Mouse (Mus musculus): Measurements from ENCODE around the gene Tmem50a. TPM values are rescaled to one million over a fixed set of nuclear protein-coding genes. Genes with fewer than 3 reads are reported as not detected.

The Tmem50a gene
- polyA plus RNA-seq, 1 experiment from 2014 or later, result 114 TPM

DNA sequence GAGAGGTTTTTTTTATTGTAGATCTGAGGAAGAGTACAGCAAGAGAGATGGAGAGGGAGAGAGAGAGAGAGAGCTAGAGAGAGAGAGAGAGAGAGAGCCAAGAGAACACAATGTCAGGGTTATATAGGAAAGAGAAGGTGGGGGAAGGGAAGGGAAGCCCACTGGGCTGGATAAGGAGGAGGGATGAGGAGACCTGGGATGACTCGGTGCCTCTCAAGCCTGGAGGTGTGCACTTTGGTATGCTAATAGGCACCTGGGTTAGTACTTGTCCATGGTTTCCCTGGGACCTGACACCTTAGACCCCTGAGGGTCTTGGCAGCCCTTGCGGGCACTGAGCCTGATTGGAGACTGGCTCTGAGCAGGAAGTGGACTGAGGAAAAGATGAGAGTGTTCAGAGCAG lies 42.9 kb downstream of the Tmem50a start:
- Histone ChIP-seq H3K4me2 (ENCODE audit: low read depth, low read length, severe bottlenecking) (no peak overlapping the region), H3K27me3 (ENCODE audit: control insufficient read depth, insufficient read depth, low read length) (peaks cover 13% of the 10 kb centered on the region), H3K4me3 (ENCODE audit: low read depth, low read length) (no peak overlapping the region), H3K9me3 (ENCODE audit: control insufficient read depth, low read length) (no peaks in the 10 kb centered on the region), H3K9ac (ENCODE audit: low read length) (no peak overlapping the region), H3K27ac (ENCODE audit: low read depth, low read length) (no peak overlapping the region), H3K4me1 (replicated peaks; ENCODE audit: control insufficient read depth, insufficient read depth, low read length) (no peaks in the 10 kb centered on the region), H3K36me3 (ENCODE audit: control insufficient read depth, insufficient read depth, low read length) (no peaks in the 10 kb centered on the region)
- DNase-seq (ENCODE audit: low spot score) (no peak), ATAC-seq (replicated peaks; ENCODE audit: low FRiP score) (no peak)
- whole genome bisulfite sequencing, result 52% methylated on average over 2 of the region's 2 CpGs

DNA sequence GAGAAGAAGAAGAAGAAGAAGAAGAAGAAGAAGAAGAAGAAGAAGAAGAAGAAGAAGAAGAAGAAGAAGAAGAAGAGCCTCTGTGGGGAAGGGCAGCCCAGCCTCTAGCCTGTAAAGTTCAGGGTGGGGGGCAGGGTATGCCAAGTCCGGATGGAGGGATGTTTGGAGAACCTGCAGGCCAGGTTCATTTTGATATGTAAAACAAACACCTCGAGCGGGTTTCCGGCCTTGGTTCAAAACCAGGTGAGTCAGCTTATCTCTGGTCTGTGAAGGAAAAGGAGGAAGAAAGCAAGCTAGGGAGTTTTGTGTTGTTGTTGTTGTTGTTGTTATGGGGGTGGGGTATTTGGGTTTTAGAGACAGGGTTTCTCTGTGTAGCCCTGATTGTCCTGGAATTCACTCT lies 43.3 kb downstream of the Tmem50a start:
- 52% methylated on average over 4 of the region's 4 CpGs for WGBS
- Histone ChIP-seq H3K9ac (ENCODE audit: low read length) (no peak overlapping the region), H3K4me3 (ENCODE audit: low read depth, low read length) (no peak overlapping the region), H3K4me2 (ENCODE audit: low read depth, low read length, severe bottlenecking) (no peak overlapping the region), H3K4me1 (replicated peaks; ENCODE audit: control insufficient read depth, insufficient read depth, low read length) (no peaks in the 10 kb centered on the region), H3K9me3 (ENCODE audit: control insufficient read depth, low read length) (no peaks in the 10 kb centered on the region), H3K36me3 (ENCODE audit: control insufficient read depth, insufficient read depth, low read length) (no peaks in the 10 kb centered on the region), H3K27ac (ENCODE audit: low read depth, low read length) (no peak overlapping the region), H3K27me3 (ENCODE audit: control insufficient read depth, insufficient read depth, low read length) (peaks cover 13% of the 10 kb centered on the region)
- no peak for ATAC-seq (replicated peaks; ENCODE audit: low FRiP score)
- DNase-seq (ENCODE audit: low spot score), result no peak

DNA sequence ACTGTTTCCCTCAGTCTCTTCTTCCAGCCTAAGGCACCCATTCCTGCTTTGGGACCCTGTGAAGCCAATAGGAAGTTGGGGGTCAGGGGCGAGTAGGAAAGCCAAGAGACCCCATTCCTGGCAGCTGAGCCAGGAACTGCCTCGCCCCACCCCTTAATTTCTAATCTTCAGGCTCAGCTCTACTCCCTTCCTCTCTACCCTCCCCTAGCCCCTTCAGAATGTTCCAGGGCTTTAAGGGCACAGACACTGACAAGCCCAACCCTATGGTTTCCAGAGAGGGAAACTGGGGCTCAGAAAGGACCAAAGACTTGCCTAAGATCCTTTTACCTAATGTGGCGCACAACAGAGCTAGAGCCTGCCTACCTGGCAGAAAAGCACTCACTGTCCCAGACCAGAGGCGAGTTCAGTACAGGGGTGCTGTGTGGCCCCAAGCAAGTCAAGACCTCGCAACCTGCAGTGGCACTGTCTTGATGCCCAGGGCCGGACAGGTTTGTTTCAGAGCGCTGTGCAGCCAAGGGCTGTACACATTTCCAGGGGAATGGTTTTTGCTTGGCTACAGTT lies 44.9 kb downstream of the Tmem50a start:
- Histone ChIP-seq H3K4me1 (replicated peaks; ENCODE audit: control insufficient read depth, insufficient read depth, low read length) (no peaks in the 10 kb centered on the region), H3K27me3 (ENCODE audit: control insufficient read depth, insufficient read depth, low read length) (peaks cover 13% of the 10 kb centered on the region), H3K27ac (ENCODE audit: low read depth, low read length) (no peak overlapping the region), H3K4me2 (ENCODE audit: low read depth, low read length, severe bottlenecking) (no peak overlapping the region; the same call in 1 of the 2 replicates), H3K9ac (ENCODE audit: low read length) (no peak overlapping the region), H3K36me3 (ENCODE audit: control insufficient read depth, insufficient read depth, low read length) (no peaks in the 10 kb centered on the region), H3K9me3 (ENCODE audit: control insufficient read depth, low read length) (no peaks in the 10 kb centered on the region), H3K4me3 (ENCODE audit: low read depth, low read length) (no peak overlapping the region)
- ATAC-seq (replicated peaks; ENCODE audit: low FRiP score) (no peak), DNase-seq (ENCODE audit: low spot score) (no peak)
- WGBS, result 52% methylated on average over 7 of the region's 7 CpGs

DNA sequence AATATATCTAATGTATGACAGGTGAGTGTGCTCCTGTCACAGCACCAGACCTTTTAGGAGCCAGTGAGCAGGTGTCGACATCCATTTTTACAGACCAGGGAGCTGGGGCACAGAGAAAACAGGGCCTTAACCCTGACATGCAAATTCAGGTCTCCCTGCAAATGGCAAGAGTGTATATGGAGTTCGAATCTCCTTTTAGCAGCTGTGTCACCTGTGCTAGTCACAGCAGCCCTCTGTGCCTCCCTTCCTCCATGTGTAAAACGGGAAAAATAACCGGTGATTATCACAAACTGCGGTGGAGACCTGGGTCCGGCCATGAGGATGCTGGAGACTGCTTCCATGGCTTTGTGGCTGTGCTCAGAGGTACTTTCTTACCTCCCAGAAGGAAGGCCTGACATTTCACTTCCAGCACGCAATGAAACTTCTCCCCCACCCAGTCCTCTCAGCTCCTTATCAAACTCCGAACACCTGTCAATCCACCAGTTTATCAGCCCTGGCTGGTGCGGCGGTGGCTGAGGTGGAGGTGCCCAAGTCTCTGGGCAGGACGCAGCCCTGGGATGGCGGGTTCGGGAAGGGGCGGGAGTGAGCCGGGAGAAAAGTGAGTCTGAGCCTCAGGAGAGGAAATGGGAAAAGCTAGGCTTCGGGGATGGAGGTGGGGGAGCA lies 45.6 kb downstream of the Tmem50a start:
- Histone ChIP-seq H3K27ac (ENCODE audit: low read depth, low read length) (no peak overlapping the region), H3K9me3 (ENCODE audit: control insufficient read depth, low read length) (no peaks in the 10 kb centered on the region), H3K4me2 (ENCODE audit: low read depth, low read length, severe bottlenecking) (no peak overlapping the region; the same call in 1 of the 2 replicates), H3K4me1 (replicated peaks; ENCODE audit: control insufficient read depth, insufficient read depth, low read length) (no peaks in the 10 kb centered on the region), H3K36me3 (ENCODE audit: control insufficient read depth, insufficient read depth, low read length) (no peaks in the 10 kb centered on the region), H3K4me3 (ENCODE audit: low read depth, low read length) (no peak overlapping the region), H3K27me3 (ENCODE audit: control insufficient read depth, insufficient read depth, low read length) (peaks cover 13% of the 10 kb centered on the region), H3K9ac (ENCODE audit: low read length) (no peak overlapping the region)
- DNase-seq (ENCODE audit: low spot score) (no peak), ATAC-seq (replicated peaks; ENCODE audit: low FRiP score) (no peak)
- 10% methylated on average over 16 of the region's 16 CpGs for WGBS

DNA sequence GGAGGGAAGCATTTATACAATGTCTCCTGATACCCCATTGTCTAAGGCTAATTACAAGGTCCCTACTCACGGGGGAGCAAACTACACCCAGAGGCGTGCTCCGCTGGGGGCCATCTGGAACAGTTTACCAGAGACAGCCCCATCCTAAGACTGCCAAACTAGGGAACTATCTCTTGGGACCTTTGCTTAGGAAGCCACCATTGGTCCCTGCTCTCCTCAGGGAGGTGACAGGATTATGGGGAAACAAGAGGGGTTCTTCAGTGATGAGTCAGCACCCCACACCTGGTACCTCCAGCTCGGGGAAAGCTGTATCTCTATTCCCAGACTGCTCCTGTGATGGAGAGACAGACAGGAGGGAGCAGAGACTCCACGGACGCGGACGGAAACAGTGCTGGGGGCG lies 46.3 kb downstream of the Tmem50a start:
- no peak overlapping the region for H3K4me2 ChIP-seq (ENCODE audit: low read depth, low read length, severe bottlenecking)
- ATAC-seq (replicated peaks; ENCODE audit: low FRiP score) (no peak), DNase-seq (ENCODE audit: low spot score) (no peak)
- 28% methylated on average over 9 of the region's 9 CpGs for WGBS
- H3K4me1 ChIP-seq (replicated peaks; ENCODE audit: control insufficient read depth, insufficient read depth, low read length), result no peaks in the 10 kb centered on the region
- no peaks in the 10 kb centered on the region for H3K36me3 ChIP-seq (ENCODE audit: control insufficient read depth, insufficient read depth, low read length)
- no peaks in the 10 kb centered on the region for H3K9me3 ChIP-seq (ENCODE audit: control insufficient read depth, low read length)
- H3K4me3 ChIP-seq (ENCODE audit: low read depth, low read length), result no peak overlapping the region
- peaks cover 13% of the 10 kb centered on the region for H3K27me3 ChIP-seq (ENCODE audit: control insufficient read depth, insufficient read depth, low read length)
- no peak overlapping the region for H3K9ac ChIP-seq (ENCODE audit: low read length)
- no peak overlapping the region for H3K27ac ChIP-seq (ENCODE audit: low read depth, low read length)

DNA sequence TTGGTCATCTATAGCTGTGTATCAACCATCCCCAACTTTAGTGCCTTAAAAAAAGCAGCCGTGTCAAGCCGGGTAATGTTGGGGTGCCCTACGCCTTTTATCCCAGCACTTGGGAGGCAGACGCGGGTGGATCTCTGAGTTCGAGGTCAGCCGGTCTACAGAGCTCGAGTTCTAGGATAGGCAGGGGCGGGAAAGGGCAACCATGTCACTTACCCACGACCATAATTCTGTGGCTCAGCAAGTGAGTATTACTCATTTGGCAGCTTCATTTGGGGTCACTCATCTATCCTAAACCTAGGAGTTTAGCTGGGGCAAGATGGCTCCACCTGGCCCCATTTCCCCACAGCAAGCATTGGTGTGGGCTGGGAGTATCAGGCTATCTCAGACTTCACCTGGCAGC lies 46.8 kb downstream of the Tmem50a start:
- no peak overlapping the region for H3K9ac ChIP-seq (ENCODE audit: low read length)
- H3K9me3 ChIP-seq (ENCODE audit: control insufficient read depth, low read length), result no peaks in the 10 kb centered on the region
- no peak overlapping the region for H3K27ac ChIP-seq (ENCODE audit: low read depth, low read length)
- no peaks in the 10 kb centered on the region for H3K36me3 ChIP-seq (ENCODE audit: control insufficient read depth, insufficient read depth, low read length)
- no peak for DNase-seq (ENCODE audit: low spot score)
- H3K4me3 ChIP-seq (ENCODE audit: low read depth, low read length), result no peak overlapping the region
- 86% methylated on average over 10 of the region's 10 CpGs for WGBS
- ATAC-seq (replicated peaks; ENCODE audit: low FRiP score), result no peak
- no peak overlapping the region for H3K4me2 ChIP-seq (ENCODE audit: low read depth, low read length, severe bottlenecking)
- peaks cover 13% of the 10 kb centered on the region for H3K27me3 ChIP-seq (ENCODE audit: control insufficient read depth, insufficient read depth, low read length)
- H3K4me1 ChIP-seq (replicated peaks; ENCODE audit: control insufficient read depth, insufficient read depth, low read length), result no peaks in the 10 kb centered on the region

DNA sequence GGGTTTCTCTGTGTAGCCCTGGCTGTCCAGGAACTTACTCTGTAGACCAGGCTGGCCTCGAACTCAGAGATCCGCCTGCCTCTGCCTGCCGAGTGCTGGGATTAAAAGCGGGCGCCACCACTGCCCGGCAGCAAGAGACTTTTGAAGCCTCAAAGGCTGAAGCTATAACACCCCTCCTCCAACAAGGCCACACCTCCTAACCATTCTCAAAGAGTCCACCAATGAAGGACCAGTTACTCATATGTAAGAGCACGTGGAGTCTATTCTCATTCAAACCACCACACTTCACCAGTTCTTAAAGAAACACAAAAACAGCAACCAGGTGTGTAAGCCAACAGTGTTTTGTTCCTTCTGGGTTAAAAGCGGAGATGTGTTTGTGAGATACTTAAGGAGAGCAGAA lies 47.2 kb downstream of the Tmem50a start:
- H3K36me3 ChIP-seq (ENCODE audit: control insufficient read depth, insufficient read depth, low read length), result no peaks in the 10 kb centered on the region
- H3K27ac ChIP-seq (ENCODE audit: low read depth, low read length), result no peak overlapping the region
- no peak overlapping the region for H3K9ac ChIP-seq (ENCODE audit: low read length)
- no peaks in the 10 kb centered on the region for H3K9me3 ChIP-seq (ENCODE audit: control insufficient read depth, low read length)
- ATAC-seq (replicated peaks; ENCODE audit: low FRiP score) (no peak), DNase-seq (ENCODE audit: low spot score) (no peak)
- 90% methylated on average over 8 of the region's 8 CpGs for WGBS
- H3K4me2 ChIP-seq (ENCODE audit: low read depth, low read length, severe bottlenecking), result no peak overlapping the region
- peaks cover 13% of the 10 kb centered on the region for H3K27me3 ChIP-seq (ENCODE audit: control insufficient read depth, insufficient read depth, low read length)
- H3K4me1 ChIP-seq (replicated peaks; ENCODE audit: control insufficient read depth, insufficient read depth, low read length), result no peaks in the 10 kb centered on the region
- H3K4me3 ChIP-seq (ENCODE audit: low read depth, low read length), result no peak overlapping the region

DNA sequence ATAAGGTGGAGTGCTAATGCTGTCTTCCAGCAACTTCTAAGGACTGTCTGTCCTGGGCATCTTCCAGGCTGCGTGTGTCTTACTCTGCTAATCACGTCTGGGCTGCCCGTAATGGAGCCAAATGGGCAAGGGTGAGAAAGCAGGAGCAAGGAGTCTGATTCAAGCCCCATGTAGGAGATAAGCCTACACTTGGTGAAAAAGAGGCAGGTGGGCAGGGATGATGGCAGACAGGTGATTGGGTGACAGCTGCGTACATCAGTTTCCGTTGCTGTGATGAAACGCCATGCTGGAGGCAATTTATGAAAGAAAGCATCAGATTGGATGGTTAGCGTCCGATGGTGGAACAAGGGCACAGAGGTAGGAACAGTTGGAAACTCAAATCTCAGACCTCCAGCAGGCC lies 47.6 kb downstream of the Tmem50a start:
- Histone ChIP-seq H3K9me3 (ENCODE audit: control insufficient read depth, low read length) (no peaks in the 10 kb centered on the region), H3K4me3 (ENCODE audit: low read depth, low read length) (no peak overlapping the region), H3K9ac (ENCODE audit: low read length) (no peak overlapping the region), H3K4me1 (replicated peaks; ENCODE audit: control insufficient read depth, insufficient read depth, low read length) (no peaks in the 10 kb centered on the region), H3K36me3 (ENCODE audit: control insufficient read depth, insufficient read depth, low read length) (no peaks in the 10 kb centered on the region), H3K4me2 (ENCODE audit: low read depth, low read length, severe bottlenecking) (no peak overlapping the region), H3K27ac (ENCODE audit: low read depth, low read length) (no peak overlapping the region), H3K27me3 (ENCODE audit: control insufficient read depth, insufficient read depth, low read length) (peaks cover 13% of the 10 kb centered on the region)
- DNase-seq (ENCODE audit: low spot score) (no peak), ATAC-seq (replicated peaks; ENCODE audit: low FRiP score) (no peak)
- 94% methylated on average over 8 of the region's 8 CpGs for WGBS

DNA sequence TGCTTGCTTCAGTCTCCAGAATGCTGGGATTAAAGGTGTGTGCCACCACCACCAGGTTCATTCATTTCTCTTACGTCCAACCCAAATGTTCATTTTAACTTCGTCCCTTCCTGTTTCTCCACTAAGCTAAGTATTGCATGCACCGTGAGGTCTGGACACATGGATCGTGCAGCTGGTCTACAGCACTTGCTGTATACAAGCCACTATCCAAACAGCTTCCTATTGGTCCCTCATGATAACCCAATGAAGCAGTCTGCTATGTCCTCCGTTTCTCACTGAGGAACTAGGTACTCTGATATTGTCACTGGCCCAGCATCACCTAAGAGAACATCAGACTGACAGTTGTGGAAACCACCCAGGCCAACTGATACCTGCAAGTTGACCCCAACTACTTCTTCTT lies 49.0 kb downstream of the Tmem50a start:
- Histone ChIP-seq H3K9ac (ENCODE audit: low read length) (no peak overlapping the region), H3K27ac (ENCODE audit: low read depth, low read length) (no peak overlapping the region), H3K4me1 (replicated peaks; ENCODE audit: control insufficient read depth, insufficient read depth, low read length) (no peaks in the 10 kb centered on the region), H3K4me2 (ENCODE audit: low read depth, low read length, severe bottlenecking) (no peak overlapping the region), H3K9me3 (ENCODE audit: control insufficient read depth, low read length) (no peaks in the 10 kb centered on the region), H3K4me3 (ENCODE audit: low read depth, low read length) (no peak overlapping the region), H3K27me3 (ENCODE audit: control insufficient read depth, insufficient read depth, low read length) (peaks cover 13% of the 10 kb centered on the region), H3K36me3 (ENCODE audit: control insufficient read depth, insufficient read depth, low read length) (no peaks in the 10 kb centered on the region)
- WGBS, result 93% methylated on average over 5 of the region's 5 CpGs
- ATAC-seq (replicated peaks; ENCODE audit: low FRiP score) (no peak), DNase-seq (ENCODE audit: low spot score) (peak; percentile 14)

Measured in forebrain, embryonic 11.5 days (tissue).